29 mouse cellular contexts compared by ENCODE assay signal in the genomic region with DNA sequence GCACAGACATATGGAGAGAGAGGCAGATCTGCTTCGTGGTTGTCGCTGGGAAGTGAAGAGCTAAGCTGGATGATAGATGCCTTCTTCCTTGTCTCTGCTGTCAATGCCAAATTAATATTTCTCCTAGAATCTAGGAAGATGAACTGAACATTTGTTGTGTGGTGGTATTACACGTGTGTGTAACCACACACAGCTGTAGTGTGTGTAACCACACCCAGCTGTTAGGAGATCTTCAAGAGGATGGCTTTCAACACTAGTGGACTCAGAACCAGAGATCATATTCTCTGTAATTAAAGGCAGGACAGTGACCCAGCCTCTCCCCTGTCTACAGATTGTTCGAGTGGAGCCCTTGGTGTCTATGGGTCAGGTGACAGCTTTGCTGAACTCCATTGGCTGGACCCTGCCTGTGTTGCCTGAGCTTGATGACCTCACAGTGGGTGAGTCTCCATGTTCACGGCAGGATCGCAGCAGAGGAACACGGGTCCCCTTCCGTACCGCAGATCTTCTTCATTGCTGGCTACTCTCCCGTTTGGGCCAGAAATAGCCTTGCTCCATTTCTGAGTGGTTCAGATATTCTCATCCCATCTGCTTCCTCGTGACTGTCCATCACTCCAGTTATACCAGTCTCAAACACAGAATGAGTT. TPM values are rescaled to one million over a fixed set of nuclear protein-coding genes. Genes with fewer than 3 reads are reported as not detected.
DNase-seq lines count a peak whose midpoint lies in the region; ATAC-seq and TF ChIP-seq lines count a peak whose summit lies in the region.
"Had no signal": no experiment of that assay in that cellular context is flagged by ENCODE, and none has a peak within 500 bp of the region (broad histone marks: within the 10 kb centered on the region; RNA-seq: fewer than 3 reads in every experiment).

No protein-coding gene starts in this region.

- H3K79me3 ChIP-seq in C2C12 (ENCODE audit: low read depth): peaks cover 16% of the 10 kb centered on the region

- DNase-seq in frontal cortex, postnatal 10 days (ENCODE audit: low spot score in 2 of 2): no peak
- DNase-seq in cerebellum, adult 2 months: peak; percentile 37 to 70
- DNase-seq in cerebellum, postnatal 36 days: peak; percentile 41 to 46
- DNase-seq in kidney, adult 8-10 months: no peak
- DNase-seq in adrenal gland, adult 18-20 months (ENCODE audit: low spot score in 2 of 2): no peak
- no peak for DNase-seq in spleen, postnatal 4 days (ENCODE audit: low spot score in 2 of 2)
- DNase-seq: adrenal gland, postnatal 25 days; heart, postnatal 36 days; kidney, adult 11 months; kidney, postnatal 14 days; lung, embryonic 14.5 days; right cerebral cortex, adult 18-20 months; thymus, postnatal 25 days had no signal

- no peak overlapping the region for H3K27ac ChIP-seq in cerebellum, adult 2 months (ENCODE audit: insufficient read depth, low read length)
- H3K27ac ChIP-seq: hindbrain, embryonic 15.5 days; layer of hippocampus, adult 2 months; macrophage; midbrain, embryonic 12.5 days; neural tube, embryonic 12.5 days had no signal

- no peaks in the 10 kb centered on the region for H3K27me3 ChIP-seq in C2C12 (ENCODE audit: control insufficient read depth, insufficient read depth, insufficient read length)
- no peaks in the 10 kb centered on the region for H3K27me3 ChIP-seq in cerebellum, adult 2 months (ENCODE audit: control insufficient read depth, insufficient read depth, low read length)
- H3K27me3 ChIP-seq: CH12.LX; heart, embryonic 12.5 days; hindbrain, embryonic 15.5 days; midbrain, embryonic 12.5 days; neural tube, embryonic 12.5 days had no signal

- H3K36me3 ChIP-seq in C2C12 (ENCODE audit: control insufficient read depth, insufficient read depth): peaks cover 57% of the 10 kb centered on the region

- no peak overlapping the region for H3ac ChIP-seq in C2C12 (ENCODE audit: control insufficient read depth, insufficient read length, low read depth)

- no peaks in the 10 kb centered on the region for H3K4me1 ChIP-seq in cerebellum, adult 2 months (ENCODE audit: control insufficient read depth, insufficient read depth, low read length)
- H3K4me1 ChIP-seq: hindbrain, embryonic 15.5 days; midbrain, embryonic 12.5 days; neural tube, embryonic 12.5 days had no signal

- peak; percentile 78 for ATAC-seq in frontal cortex, adult (ENCODE audit: low TSS enrichment)

- 29% methylated on average over 11 of the region's 11 CpGs for WGBS in cerebellum, adult 2 months

- H3K79me2 ChIP-seq in C2C12 (ENCODE audit: control insufficient read depth, insufficient read depth): peaks cover 43% of the 10 kb centered on the region

- no peak for TF ChIP-seq CTCF in C2C12 (IDR thresholded peaks at IDR 0.05; ENCODE audit: control insufficient read depth, insufficient read depth, insufficient read length)
- no peak for TF ChIP-seq CTCF in cerebellum, adult 2 months (IDR thresholded peaks at IDR 0.05; ENCODE audit: borderline replicate concordance, insufficient read depth, low read depth, low read length)

- 0 out of 2 replicates have a peak, but pooled peaks have one; percentile 37 for TF ChIP-seq POLR2A in cerebellum, adult 2 months (IDR thresholded peaks at IDR 0.05; ENCODE audit: borderline replicate concordance, insufficient read depth, low read length)

- H3K4me3 ChIP-seq in C2C12 (ENCODE audit: insufficient read depth, poor library complexity, severe bottlenecking): no peak overlapping the region
- peak overlapping the region; percentile 2 for H3K4me3 ChIP-seq in cerebellum, adult 2 months (replicated peaks; ENCODE audit: insufficient read depth, low read depth, low read length)
- H3K4me3 ChIP-seq: heart, embryonic 12.5 days; hindbrain, embryonic 15.5 days; layer of hippocampus, adult 2 months; midbrain, embryonic 12.5 days; neural tube, embryonic 12.5 days had no signal

TF ChIP-seq in C2C12, 6 proteins besides CTCF, POLR2A, EP300 and RAD21:
- TF ChIP-seq USF1 (IDR thresholded peaks at IDR 0.05; ENCODE audit: low read depth) (peak; percentile 26), MYOG (IDR thresholded peaks at IDR 0.05; ENCODE audit: control insufficient read depth, extremely low read depth, insufficient read length) (no peak)

RNA-seq across cellular contexts. Expression of a gene that starts 10.4 kb away (rescaled TPM):
- polyA plus RNA-seq in C2C12 (2012; fragmentation: generic; extraction: Trizol): 113 TPM
- polyA plus RNA-seq in cerebellum, adult 2 months (2012; rRNA removed): 76.3 and 86.4 TPM in 2 replicates
- 100 to 1,000 TPM in 1 of 2 experiments, 10 to 100 TPM in 1; 44.3 to 281 TPM for total RNA-seq in adrenal gland, adult 18-20 months (2021)

RNA-seq across cellular contexts. Expression of a gene that starts 45.8 kb away (rescaled TPM):
- not detected for polyA plus RNA-seq in C2C12 (2012; fragmentation: generic; extraction: Trizol)
- 0.08 and 0.15 TPM in 2 replicates for polyA plus RNA-seq in cerebellum, adult 2 months (2012; rRNA removed)
- not detected for total RNA-seq in adrenal gland, adult 18-20 months (2021)
- total RNA-seq: adrenal gland, postnatal 25 days; gastrocnemius, adult 8-10 months; granulocyte monocyte progenitor cell, adult 5-6 weeks; heart, postnatal 36 days; left cerebral cortex, postnatal 25 days; monocyte, adult 5-6 weeks had no signal
- polyA plus RNA-seq: embryonic facial prominence, embryonic 14.5 days; hindbrain, embryonic 15.5 days; limb, embryonic 14.5 days; lung, embryonic 14.5 days; macrophage; small intestine, adult 2 months had no signal

RNA-seq across cellular contexts. Expression of a gene that starts 51.0 kb away (rescaled TPM):
- not detected for polyA plus RNA-seq in C2C12 (2012; fragmentation: generic; extraction: Trizol)
- polyA plus RNA-seq in cerebellum, adult 2 months (2012; rRNA removed): 0.26 and 0.74 TPM in 2 replicates
- total RNA-seq in adrenal gland, adult 18-20 months (2021): under 1 TPM in 1 of 2 experiments, not detected in 1; 0.10 TPM
- total RNA-seq: adrenal gland, postnatal 25 days; CH12.LX; gastrocnemius, adult 8-10 months; granulocyte monocyte progenitor cell, adult 5-6 weeks; heart, postnatal 36 days; monocyte, adult 5-6 weeks had no signal
- polyA plus RNA-seq: macrophage had no signal

Comparison
In these comparisons a context has a peak if more than half of its experiments do, and no peak if none do; other contexts are left out.
1. DNase-seq: peak in cerebellum, adult 2 months (2 of 2) and cerebellum, postnatal 36 days (2 of 2); none in frontal cortex, postnatal 10 days (0 of 2), kidney, adult 8-10 months (0 of 2), adrenal gland, adult 18-20 months (0 of 2) and spleen, postnatal 4 days (0 of 2).